Mouse (Mus musculus) adipocyte (in vitro differentiated cells): Measurements from ENCODE around the gene Aamp.
A peak's percentile ranks its signal among the peaks of the same experiment; 100 is the strongest.

Experiments
- DNase-seq: peaks from one replicate; pipeline ENCODE4 v3.0.0-alpha.2; 2016; ENCODE audit warnings: low spot score

Aamp gene

DNA sequence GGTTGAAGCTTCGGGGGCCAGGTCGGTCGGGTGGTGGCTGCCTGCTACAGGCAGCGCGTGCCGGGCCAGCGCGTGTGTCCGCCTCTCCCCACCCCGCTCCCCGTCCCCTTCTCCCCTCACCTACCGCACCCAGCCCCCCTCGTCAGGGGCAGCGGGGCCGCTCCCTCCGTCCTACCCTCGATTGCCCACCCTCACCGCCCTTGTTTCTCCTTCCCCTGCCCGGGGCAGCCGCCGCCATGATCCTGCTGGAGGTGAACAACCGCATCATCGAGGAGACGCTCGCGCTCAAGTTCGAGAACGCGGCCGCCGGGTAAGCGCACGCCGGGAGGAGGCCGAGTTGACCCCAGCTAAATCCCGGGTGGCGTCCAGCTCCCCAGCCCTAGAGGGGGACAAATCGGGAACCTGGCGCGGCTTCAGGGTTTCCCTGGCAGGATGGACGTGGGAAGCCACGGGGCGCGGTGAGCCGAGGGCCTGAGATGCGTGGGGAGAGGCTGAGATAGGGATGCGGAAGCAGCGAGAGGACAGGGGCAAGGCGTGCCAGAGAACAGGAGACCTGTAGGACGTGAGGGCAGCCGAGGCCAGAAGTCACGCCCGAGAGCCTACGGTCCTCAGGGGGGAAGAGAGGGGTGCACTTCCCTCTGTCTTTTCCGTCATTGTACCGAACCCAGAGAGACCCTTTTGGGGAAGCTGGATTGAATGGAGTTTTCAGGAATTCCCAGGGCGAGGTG is 47.8 kb downstream of the Aamp start:
- DNase-seq, result peak; percentile 33

- peak; percentile 93 for DNase-seq
Measured at GRCm38 (mm10) chr1:74235938-74236589, 48.5 kb downstream of the Aamp start, which contains the start of gene Arpc2. Arpc2 (plus strand) TSS chr1:74236084.

DNA sequence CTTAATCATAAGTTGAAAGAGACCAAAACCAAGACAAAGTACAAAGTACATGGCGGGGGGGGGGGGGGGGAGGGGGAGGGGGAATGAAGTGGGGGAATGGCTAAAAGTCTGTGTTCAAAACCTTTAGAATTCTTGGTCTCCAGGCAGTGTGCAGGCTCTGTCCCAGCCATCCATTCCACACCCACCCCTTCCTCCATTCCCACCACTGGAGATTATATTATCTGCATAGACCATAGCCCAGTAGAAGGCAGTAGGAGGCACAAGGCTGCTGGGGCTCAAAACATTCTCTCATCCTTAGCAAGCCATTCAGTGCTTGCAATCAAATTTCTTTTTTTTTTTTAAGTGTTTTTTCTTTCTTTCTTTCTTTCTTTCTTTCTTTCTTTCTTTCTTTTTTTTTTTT is 53.5 kb downstream of the Aamp start:
- no peak for DNase-seq

DNA sequence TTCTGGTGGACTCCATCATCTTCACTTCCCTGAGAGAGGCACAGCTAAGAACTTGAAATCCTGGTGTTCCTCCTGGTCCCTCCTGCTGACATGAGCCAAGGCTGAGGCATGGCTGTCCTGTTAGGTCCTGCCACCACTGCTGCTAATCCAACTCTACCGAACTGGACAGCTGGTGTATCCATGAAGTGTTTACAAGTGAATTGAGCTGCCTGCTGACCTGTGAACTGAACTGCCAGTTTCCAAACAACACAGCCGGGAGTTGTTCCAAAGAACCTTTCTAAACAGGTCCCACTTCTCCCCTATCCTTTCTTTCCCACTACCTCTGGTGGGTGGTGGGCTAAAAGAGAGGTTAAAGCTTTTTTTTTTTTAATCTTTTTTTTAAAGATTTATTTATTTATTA is 54.6 kb downstream of the Aamp start:
- DNase-seq, result peak; percentile 37
